Mouse (Mus musculus) ES-CJ7 (cell line): ENCODE measurements around the gene Mpeg1.

Experiments used
- DNase-seq: peaks from one replicate; pipeline ENCODE4 v3.0.0; 2011; ENCODE audit warnings: low read depth, low spot score

Gene Mpeg1

GRCm38 (mm10) chr19:12460282-12461249 is at the start of gene Mpeg1:
TSS of gene Mpeg1 (plus strand) at chr19:12460779.
- no peak for DNase-seq

- no peak for DNase-seq
These were observed 46.8 kb upstream of the Mpeg1 start for GRCm38 (mm10) chr19:12413737-12414136.

- no peak for DNase-seq
These were observed 43.2 kb upstream of the Mpeg1 start, which contains the start of gene Olfr1441 for GRCm38 (mm10) chr19:12417361-12417760. TSS of gene Olfr1441 (plus strand) at chr19:12417433.

GRCm38 (mm10) chr19:12418312-12418711 is 42.3 kb upstream of the Mpeg1 start:
- no peak for DNase-seq

- DNase-seq, result no peak
These were observed 40.0 kb upstream of the Mpeg1 start for GRCm38 (mm10) chr19:12420555-12420954.

- DNase-seq, result peak; percentile 14
These were observed 38.9 kb upstream of the Mpeg1 start for GRCm38 (mm10) chr19:12421680-12422079.

GRCm38 (mm10) chr19:12427101-12427500 is 33.5 kb upstream of the Mpeg1 start:
- no peak for DNase-seq

GRCm38 (mm10) chr19:12427605-12428004 is 33.0 kb upstream of the Mpeg1 start, which contains the start of gene Pfpl:
TSS of gene Pfpl (plus strand) at chr19:12427905.
- no peak for DNase-seq

- DNase-seq, result peak; percentile 50
These were observed 27.5 kb upstream of the Mpeg1 start for GRCm38 (mm10) chr19:12433033-12433432.

- DNase-seq, result no peak
These were observed 25.6 kb upstream of the Mpeg1 start for GRCm38 (mm10) chr19:12435011-12435416.

- no peak for DNase-seq
These were observed 24.6 kb upstream of the Mpeg1 start for GRCm38 (mm10) chr19:12435750-12436524.

- no peak for DNase-seq
These were observed 21.0 kb upstream of the Mpeg1 start for GRCm38 (mm10) chr19:12439581-12439980.

- DNase-seq, result no peak
These were observed 20.4 kb upstream of the Mpeg1 start for GRCm38 (mm10) chr19:12440103-12440725.

- no peak for DNase-seq
These were observed 18.0 kb upstream of the Mpeg1 start for GRCm38 (mm10) chr19:12442560-12442959.

GRCm38 (mm10) chr19:12445014-12445413 is 15.6 kb upstream of the Mpeg1 start:
- no peak for DNase-seq

GRCm38 (mm10) chr19:12457401-12458066 is 3.0 kb upstream of the Mpeg1 start:
- DNase-seq, result no peak

GRCm38 (mm10) chr19:12459516-12459915 is 1.1 kb upstream of the Mpeg1 start:
- no peak for DNase-seq

- no peak for DNase-seq
These were observed 2.5 kb downstream of the Mpeg1 start for GRCm38 (mm10) chr19:12462851-12463721.

GRCm38 (mm10) chr19:12463722-12464035 is 3.1 kb downstream of the Mpeg1 start:
- peak; percentile 33 for DNase-seq

GRCm38 (mm10) chr19:12464127-12464526 is 3.5 kb downstream of the Mpeg1 start:
- no peak for DNase-seq
